Mouse (Mus musculus) cerebellum, adult 11 months (tissue): ENCODE results near the gene Ccdc81.
A peak's percentile ranks its signal among the peaks of the same experiment; 100 is the strongest.

Experiments
- DNase-seq: peaks from one replicate; pipeline ENCODE4 v3.0.0; 2022

Gene Ccdc81

GRCm38 (mm10) chr7:89864769-89865168 is 38.7 kb downstream of the Ccdc81 start:
- no peak for DNase-seq

GRCm38 (mm10) chr7:89856440-89857217 is 46.8 kb downstream of the Ccdc81 start:
- no peak for DNase-seq

GRCm38 (mm10) chr7:89855196-89855595 is 48.2 kb downstream of the Ccdc81 start:
- DNase-seq: no peak

GRCm38 (mm10) chr7:89853131-89853530 is 50.3 kb downstream of the Ccdc81 start:
- no peak for DNase-seq

GRCm38 (mm10) chr7:89852158-89853095 is 51.0 kb downstream of the Ccdc81 start:
- no peak for DNase-seq

GRCm38 (mm10) chr7:89850510-89850909 is 52.9 kb downstream of the Ccdc81 start:
- no peak for DNase-seq

GRCm38 (mm10) chr7:89845669-89846068 is 57.8 kb downstream of the Ccdc81 start:
- DNase-seq: no peak

GRCm38 (mm10) chr7:89843533-89843932 is 59.9 kb downstream of the Ccdc81 start:
- DNase-seq: no peak

- no peak for DNase-seq
Observed at GRCm38 (mm10) chr7:89843121-89843520, 60.3 kb downstream of the Ccdc81 start.

- no peak for DNase-seq
Observed at GRCm38 (mm10) chr7:89842404-89842715, 61.1 kb downstream of the Ccdc81 start.

GRCm38 (mm10) chr7:89841670-89842403 is 61.6 kb downstream of the Ccdc81 start:
- peak; percentile 72 for DNase-seq

- DNase-seq: no peak
Observed at GRCm38 (mm10) chr7:89839721-89840120, 63.7 kb downstream of the Ccdc81 start.

- no peak for DNase-seq
Observed at GRCm38 (mm10) chr7:89837841-89838240, 65.6 kb downstream of the Ccdc81 start.

- no peak for DNase-seq
Observed at GRCm38 (mm10) chr7:89836676-89837075, 66.8 kb downstream of the Ccdc81 start.

- DNase-seq: peak; percentile 26
Observed at GRCm38 (mm10) chr7:89835566-89835965, 67.9 kb downstream of the Ccdc81 start.

- DNase-seq: no peak
Observed at GRCm38 (mm10) chr7:89833521-89833920, 69.9 kb downstream of the Ccdc81 start.

GRCm38 (mm10) chr7:89829201-89829600 is 74.2 kb downstream of the Ccdc81 start:
- DNase-seq: no peak

- DNase-seq: no peak
Observed at GRCm38 (mm10) chr7:89828436-89829065, 74.9 kb downstream of the Ccdc81 start.
